Mouse (Mus musculus) right cerebral cortex, adult 18-20 months (tissue): ENCODE measurements around the gene 1700025B11Rik.
A peak's percentile ranks its signal among the peaks of the same experiment; 100 is the strongest.
"Not testable (repeated sequence)": the region's sequence is repeated elsewhere in the genome, so short reads cannot be mapped to it uniquely, and the experiment has no call there.

Source experiments
- DNase-seq: peaks from one replicate; pipeline ENCODE4 v3.0.0; 2022; ENCODE audit warnings: mixed read lengths

The 1700025B11Rik gene

DNA sequence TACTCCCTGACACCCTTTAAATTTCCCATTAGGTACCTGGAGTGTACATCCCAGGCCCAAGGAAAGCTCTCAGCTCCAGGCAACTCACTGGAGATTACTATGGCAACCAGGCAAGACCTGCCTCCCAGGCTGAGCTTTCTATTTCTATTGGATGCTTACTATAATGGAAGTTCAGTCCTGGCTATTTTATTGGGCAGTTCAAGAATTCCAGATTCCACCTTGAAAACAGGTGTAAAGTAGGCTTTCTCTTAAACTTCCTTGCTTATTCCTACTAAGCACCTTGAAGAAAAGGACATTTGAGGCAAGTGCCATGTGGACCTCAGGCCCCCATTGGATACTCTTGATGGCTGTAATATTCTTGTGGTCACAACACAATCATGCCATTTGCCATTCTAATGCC is at the start of gene 1700025B11Rik:
1700025B11Rik (minus strand) TSS at position 101 of the 400 bp plus-strand sequence.
- no peak for DNase-seq

DNA sequence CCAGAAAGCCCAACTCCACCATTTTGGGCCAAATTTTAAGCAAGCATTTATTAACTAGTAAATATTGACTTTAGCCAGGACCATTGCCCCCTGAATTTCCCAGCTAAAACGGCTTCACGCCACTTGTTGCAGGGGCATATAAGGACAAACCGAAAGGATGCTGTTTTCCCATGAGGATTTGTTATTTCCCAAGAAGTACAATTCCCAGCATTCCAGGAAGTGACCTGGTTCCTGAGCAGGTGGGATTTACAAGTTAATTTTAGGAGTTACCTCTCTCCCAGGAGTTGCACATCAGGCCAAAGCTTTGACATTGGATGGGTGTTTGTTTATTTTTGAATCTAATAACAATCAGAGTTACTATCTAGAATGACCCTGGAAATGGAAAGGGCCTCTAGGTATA is 44.4 kb upstream of the 1700025B11Rik start:
- no peak for DNase-seq

DNA sequence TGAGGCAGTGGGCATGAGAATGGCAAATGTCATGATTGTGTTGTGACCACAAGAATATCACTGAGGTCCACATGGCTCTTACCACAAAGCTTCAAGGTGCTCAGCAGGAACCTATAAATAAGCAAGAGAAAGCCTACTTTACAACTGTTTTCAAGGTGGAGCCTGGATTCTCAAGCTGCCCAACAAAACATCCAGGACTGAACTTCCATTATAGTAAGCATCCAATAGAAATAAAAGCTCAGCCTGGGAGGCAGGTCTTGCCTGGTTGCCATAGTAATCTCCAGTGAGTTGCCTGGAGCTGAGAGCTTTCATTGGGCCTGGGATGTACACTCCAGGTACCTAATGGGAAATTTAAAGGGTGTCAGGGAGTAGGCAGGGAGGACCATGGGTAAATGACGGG is 37.3 kb upstream of the 1700025B11Rik start, which contains the start of gene Gm36245:
Gm36245 (plus strand) TSS at position 301 of the 400 bp plus-strand sequence.
- DNase-seq, result no peak

DNA sequence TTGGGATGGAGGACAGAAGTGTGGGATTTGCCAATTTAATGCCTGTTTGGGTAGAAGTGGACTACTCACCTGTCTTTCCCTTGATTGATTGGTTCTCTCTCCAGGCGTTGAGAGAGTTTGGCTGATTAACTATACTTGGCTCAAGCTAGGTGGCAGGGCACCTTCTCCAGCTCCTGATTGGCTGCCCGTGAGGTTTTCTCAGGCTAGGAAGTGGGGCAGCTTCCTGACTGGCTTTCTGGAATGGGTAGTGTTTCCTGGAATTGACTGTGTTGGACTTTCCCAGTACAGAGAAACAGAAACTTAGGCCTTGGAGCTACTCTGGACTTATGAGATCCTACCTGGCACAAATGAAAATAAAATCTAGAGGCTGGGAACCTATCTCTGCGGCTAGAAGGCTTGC is 36.7 kb upstream of the 1700025B11Rik start:
- DNase-seq, result no peak

DNA sequence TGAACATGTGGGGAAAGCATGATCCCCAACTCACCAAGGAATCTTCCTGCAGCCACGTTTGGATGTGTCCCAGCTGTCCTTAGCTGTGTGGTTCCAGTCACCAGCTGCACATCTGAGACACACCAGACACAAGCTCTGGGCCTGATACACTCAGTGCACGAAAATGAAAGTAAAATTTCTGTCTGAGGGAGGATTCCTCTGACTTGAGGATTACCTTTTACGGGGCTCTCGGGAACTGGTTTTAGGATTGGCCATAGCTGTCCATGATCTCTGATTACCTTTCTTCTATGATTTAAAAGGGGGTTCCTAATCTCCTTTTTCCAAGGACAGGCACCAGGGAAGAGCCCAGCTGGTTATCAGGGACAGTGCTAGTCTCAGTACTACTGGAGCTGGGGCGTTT is 34.3 kb upstream of the 1700025B11Rik start, which contains the start of gene Apol10b:
Apol10b (minus strand) TSS at position 165 of the 400 bp plus-strand sequence.
- DNase-seq, result no peak

DNA sequence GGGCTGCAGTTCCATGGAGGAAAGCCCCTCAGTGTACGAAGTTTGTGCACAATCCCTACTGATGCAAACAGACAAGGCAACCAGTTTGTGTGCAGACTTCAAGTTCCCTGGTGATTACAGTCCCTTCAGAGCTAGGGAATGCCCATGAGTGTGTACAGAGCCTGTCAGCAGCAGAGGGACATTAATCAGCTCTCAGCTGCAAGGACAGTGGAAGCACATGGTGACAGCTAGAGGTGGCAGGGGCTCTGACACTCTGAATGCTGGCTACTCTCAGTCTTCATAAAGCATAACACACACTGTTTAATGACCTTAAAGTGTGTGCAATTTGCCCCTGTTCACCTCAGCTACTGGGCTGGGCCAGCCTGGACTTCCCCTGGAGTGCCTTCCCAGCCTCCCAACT is 31.9 kb upstream of the 1700025B11Rik start:
- no peak for DNase-seq

DNA sequence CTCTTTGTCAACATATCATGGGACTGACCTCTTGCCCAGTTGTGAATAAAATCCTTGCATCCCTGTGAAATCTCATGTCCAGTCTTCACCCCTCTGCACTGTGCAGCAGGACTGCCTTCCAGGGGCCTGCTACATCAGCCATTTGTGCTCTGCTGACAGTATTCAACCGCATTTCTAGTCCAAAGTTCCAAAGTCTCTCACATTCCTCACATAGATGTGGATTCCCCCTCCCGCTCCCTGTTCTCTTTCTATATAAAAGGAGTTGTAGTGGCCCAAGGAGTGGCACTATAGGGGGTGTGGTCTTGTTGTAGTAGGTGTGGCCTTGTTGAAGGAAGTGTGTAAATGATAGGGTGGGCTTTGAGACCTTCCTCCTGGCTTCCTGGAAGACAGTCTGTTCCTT is 29.2 kb upstream of the 1700025B11Rik start:
- no peak for DNase-seq

DNA sequence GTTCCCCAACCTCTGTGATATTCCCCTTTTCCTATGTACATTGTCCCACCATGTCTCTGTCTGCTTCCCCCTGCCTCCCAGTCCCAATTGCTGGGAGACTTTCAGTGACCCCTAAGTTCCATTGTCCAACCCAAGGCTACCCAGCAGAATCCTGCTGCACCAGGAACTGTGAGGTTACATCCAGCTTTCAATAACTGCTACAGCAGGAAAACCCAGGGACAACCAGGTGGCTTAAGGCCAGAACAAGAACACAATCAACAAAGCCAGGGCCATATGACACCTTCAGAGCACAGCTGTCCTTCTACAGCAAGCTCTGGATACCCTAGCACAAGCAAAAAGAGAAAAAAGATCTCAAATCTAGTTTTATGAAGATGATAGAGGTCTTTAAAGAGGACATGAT is 27.3 kb upstream of the 1700025B11Rik start:
- no peak for DNase-seq

DNA sequence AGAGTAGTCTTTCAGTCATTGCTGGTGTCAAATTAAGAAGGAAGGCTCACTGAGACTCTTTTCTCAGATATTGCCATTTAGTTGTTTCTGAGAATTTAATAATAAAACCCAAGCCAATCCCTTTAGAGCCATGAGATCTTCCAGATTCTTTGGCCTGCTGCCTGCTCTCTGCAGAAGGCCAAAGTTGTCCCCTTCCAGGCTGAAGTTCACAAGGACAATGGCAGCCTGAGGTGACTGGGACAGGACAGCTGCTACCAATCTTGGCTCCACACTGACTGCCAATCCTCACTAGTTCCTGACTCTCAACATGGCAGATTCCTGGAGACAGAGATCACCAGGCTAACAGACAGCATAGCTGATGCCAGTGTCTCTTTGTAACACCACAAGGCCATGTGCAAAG is 25.3 kb upstream of the 1700025B11Rik start:
- no peak for DNase-seq

DNA sequence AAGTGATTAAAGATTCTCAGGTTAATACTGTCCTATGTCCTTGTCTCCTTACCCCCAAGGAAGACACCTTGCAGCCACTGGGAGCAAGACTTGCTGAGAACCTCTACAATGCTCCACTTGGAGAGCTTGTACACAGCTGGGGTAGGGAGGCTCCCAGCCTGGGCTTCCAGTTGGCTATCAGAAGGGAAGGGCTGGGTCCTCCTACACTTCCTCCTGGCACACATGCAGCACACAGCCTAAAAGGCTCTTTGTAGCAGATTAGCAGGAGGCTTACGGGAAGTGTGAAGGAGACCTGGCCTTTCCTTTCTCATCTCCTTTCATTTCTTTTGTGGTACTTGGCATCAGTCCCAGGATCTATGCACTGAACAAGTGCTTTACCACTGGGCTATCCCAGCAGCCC is 20.0 kb upstream of the 1700025B11Rik start:
- DNase-seq, result peak; percentile 7

DNA sequence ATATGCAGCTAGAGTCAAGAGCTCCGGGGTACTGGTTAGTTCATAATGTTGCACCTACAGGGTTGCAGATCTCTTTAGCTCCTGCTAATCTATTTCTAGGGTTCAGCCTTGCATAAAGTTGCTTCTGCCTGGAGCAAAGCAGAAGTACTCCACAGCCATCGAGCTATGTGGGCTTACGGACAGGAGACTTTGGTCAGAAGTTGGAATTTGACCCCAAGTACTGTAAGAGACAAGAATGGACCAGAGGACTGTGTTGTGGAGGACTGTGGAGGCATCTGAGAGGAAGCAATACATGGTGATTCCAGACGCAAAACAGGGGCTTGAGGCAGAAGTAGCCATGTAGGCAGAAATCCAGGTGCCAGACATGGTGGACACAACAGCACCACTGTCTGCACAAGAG is 17.6 kb upstream of the 1700025B11Rik start:
- DNase-seq, result no peak

DNA sequence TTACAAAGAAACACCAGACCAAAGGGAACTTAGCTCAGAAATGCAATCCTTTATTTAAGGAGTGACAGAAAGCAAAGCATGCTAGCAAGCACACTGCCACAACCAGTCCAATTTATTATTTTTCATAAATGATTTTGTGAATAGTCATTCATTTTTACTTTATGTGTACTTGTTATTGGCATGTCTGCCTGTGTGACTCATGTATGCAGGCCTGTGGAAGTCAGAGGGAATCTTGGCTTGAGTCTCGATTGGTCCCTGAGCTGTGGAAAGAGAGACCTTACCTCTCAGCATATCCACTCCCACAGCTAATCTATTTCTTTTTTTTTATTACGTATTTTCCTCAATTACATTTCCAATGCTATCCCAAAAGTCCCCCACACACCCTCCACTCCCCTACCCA is 17.1 kb upstream of the 1700025B11Rik start:
- DNase-seq, result no peak

DNA sequence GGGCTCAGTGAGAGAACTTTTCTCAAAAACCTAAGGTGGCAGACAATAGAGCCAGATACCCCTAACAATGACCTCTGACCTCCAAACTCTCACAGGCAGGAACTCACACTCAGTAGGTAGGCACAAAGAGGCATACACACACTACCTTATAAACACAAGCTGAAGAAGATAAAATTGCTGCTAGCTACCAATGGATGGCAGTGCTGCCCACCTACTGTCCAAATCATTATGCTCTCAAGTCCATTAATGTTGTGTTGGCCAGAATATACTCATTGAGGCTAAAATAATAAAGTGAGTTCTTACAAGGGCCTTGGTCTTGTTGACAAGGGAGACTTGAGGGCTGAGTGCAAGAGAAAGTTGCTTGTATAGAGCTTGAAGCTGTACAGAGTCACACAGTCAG is 1.5 kb upstream of the 1700025B11Rik start:
- no peak for DNase-seq

DNA sequence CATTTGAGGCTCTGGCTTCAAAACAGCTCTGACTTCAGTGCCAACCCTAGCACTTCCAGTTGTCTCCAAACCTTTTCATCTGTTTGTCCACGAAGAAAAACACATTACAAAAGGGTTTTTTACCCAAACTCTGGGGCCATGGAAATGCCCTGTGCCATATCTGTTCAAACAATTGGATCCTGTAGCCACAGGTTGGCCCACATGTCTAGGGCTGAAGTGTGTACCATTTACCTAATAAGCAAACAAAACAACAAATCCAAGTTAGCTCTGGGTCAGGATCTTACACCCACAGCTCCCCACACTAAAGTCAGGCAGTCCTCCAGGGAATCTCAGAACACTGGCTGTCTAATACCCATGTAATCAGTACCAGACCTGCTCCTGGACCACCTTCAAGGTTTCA is 22.5 kb downstream of the 1700025B11Rik start:
- DNase-seq, result not testable (repeated sequence)

DNA sequence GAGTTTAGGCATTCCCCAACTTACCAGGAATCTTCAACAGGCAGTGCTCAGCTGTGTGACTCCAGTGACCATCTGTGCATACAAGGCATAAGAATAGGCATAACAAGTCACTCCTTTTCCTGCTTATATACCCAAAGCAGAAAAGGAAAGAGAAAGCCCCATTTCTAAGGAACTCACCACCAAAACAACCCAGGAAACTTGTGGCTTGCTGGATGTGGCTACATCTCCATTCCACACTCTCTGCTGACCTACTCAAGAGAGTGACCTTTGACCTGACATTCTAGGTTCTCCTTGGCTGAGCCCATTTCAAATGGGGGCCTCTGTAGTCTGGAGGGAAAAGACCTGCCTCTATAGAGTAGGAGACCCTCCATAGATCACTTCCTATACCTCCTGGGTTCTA is 28.5 kb downstream of the 1700025B11Rik start, which contains the start of gene Apol7c:
Apol7c (minus strand) TSS at position 101 of the 400 bp plus-strand sequence.
- no peak for DNase-seq

DNA sequence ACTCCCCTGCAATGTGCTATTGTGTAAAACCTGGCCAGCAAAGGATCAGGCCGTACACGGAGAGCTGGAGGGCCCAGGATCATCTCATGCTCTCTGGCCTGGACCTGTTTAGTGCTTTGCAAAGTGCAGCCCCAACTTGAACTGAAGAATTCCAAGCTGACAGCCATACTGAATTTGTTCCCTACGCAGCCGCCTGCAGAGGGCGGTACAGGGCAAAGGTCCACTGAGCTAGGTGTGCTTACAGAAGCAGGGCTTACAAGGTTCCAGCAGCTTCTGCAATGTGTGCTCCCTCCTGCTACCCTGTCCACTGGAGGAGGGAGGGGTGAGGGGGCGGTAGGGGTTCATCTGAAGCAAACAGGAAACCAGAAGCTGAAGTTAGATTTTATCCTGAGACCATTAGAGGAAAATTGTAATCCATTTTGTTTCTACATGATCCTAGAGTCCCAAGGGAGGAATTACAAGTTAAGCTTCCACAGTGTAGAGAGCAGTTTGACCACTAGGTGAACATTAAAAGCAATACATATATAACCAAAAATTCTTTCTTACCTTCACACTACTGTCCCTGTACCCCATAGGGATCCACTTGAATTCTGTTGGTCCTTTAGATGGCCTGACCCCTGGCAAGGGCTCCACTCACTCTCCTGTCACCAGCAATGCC is 38.4 kb downstream of the 1700025B11Rik start:
- DNase-seq, result peak; percentile 5

DNA sequence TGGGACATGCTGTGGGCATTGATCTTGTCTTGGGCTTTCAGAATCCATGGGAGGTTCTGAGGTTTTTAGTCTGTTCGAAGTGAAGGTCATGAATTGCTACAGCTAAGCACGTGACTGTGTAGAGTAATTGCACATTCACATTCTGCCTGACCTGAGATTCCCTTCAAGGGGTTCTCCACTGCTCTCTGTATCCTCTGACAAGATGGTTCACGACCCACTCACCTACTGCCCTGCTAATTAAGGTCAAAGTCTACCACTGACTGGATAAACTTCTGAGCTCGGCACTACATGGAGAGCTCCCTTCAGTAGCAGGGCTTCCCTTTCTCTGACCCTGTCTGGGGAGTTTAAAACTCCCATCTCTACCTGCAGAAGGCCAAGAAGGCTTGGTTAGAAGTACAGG is 41.1 kb downstream of the 1700025B11Rik start:
- not testable (repeated sequence) for DNase-seq
